Mouse (Mus musculus): ENCODE measurements around the gene Sh3gl1.
A peak's percentile ranks its signal among the peaks of the same experiment; 100 is the strongest.

The Sh3gl1 gene

DNA sequence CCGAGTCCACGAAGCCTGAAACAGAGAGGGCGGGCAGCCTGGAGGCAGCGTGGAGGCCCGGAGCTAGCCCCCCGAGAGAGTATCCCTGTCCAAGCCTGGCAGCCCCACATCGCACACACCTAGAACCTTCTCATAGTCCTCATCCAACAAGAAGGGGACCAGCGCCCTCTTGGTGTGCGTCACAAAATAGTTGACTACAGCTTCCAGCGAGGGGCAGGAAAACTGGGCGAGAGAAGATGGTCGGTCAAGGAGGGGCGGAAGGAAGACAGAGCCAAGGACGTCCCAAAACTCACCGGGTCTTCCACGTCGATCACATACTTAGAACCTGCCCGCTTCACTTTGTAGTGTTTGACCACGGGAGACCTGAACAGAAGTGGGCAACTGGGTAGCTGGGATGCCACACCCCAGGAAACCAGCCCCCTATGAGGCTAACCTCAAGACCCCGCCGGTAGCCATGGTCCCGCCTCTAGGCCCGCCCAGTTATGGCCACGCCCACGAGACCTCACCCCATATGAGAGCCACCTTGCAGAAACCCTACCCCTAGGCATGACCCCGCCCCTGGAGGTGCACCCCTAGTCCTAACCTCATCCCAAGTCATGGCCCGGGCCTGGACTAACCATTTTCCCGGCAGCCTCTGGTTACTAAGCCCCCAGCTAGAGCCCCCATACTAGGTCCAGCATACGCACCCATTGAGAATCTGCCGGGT lies 36.5 kb downstream of the Sh3gl1 start:
- no peak for DNase-seq (ENCODE audit: low read depth, low spot score)

DNA sequence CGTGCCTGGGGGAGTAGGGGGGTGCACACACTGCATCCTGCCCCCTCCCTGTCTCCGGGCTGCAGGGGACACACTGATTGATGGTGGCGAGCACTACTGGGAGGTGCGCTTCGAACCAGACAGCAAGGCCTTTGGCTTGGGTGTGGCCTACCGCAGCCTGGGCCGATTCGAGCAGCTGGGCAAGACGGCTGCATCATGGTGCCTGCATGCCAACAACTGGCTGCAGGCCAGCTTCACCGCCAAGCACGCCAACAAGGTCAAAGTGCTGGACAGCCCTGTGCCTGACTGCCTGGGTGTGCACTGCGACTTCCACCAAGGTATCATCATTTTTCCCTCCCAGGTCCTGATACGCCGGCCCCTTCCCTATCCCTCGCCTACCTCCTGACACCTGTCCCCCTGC lies 40.4 kb downstream of the Sh3gl1 start:
- DNase-seq (ENCODE audit: low read depth, low spot score), result no peak

DNA sequence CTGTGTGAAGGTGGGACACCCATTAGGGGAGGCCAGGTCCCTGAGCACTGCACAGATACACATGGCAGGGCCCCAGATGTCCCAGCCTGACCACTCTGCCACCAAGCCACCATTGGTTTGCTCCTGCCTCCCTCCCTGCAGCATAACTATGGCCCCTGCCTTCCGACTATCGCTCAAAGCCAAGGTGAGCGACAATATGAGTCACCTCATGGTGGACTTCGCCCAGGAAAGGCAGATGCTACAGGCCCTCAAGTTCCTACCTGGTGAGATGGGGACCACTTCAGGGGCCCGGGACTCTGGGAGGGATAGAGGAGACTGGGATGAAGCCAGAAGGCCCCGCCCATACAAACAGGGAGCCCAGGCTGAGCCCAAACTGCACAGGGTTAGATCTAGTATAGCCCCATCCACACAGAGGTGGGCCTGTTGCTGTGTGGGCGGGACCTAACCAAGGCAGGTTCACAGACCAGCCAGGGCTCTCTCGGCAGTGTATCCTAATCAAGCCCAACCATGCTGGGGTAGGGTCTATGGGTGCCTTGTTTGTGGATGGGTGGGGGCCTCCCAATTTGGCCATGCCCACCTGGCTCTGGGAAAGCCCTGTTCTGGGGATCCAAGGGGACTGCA lies 46.0 kb downstream of the Sh3gl1 start:
- DNase-seq (ENCODE audit: low read depth, low spot score), result no peak

DNA sequence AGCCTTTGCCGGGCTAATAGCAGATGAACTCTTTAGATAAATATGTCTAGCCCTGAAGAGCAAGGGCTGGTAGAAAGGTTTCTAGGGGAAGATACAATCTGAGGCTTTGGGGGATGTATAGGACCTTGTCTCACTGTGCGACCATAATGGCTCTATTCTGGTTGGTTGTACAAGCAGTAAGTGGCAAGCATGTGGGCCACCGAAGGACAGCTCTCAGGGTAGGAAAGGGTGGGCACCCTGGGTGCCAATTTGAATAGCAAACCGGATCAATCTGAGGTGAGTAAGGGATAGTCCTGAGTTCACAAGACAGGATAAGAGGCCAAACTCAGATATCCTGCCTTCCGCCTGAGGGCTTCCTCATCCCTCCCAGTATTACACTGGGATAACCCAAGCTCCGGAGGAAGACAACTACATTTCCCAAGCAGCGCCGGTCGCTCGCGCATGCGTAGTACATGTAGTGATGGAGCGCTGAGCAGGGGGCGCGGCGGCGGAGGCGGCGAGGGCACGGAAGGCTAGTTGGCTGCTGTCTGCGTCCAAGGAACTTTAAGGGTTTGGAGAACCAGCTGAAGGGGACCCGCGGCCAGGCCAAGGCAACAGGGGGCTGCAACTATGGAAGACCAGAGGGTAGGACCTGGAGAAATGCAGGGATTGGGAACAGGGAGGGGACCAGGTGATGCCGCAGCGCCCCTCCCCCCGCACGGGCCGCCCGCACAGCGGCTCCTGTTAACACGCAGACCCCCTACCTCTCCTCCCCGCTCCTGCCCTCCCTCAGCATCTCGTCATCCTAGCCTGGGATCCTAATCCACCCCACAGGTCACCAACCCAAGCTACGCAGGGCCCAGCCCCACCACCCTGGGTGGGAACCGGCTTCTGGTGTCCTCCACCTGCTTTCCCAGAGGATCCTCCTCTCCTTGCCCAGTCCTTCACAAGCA lies 50.1 kb downstream of the Sh3gl1 start, which contains the start of gene Fsd1:
Gene Fsd1, plus strand, starts transcription at position 480 of the 932 bp plus-strand sequence.
- DNase-seq (ENCODE audit: low read depth, low spot score), result no peak

DNA sequence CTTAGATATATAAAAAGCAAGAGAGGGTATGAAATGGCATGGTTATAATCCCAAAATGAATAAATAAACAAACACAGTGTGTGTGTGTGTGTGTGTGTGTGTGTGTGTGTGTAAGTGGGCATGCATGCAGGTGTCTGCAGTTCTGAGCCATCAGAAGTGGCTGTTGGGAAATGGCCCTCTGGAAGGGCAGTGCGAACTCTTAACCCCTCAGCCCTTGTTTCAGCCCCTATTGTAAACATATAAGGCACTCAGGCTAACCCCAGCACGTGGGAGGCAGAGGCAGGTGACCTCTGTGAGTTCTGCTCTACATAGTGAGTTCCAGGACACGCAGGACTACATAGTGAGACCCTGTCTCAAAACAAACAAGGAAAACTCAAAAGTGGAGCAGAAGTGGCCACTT lies 59.1 kb downstream of the Sh3gl1 start:
- no peak for DNase-seq (ENCODE audit: low read depth, low spot score)

DNA sequence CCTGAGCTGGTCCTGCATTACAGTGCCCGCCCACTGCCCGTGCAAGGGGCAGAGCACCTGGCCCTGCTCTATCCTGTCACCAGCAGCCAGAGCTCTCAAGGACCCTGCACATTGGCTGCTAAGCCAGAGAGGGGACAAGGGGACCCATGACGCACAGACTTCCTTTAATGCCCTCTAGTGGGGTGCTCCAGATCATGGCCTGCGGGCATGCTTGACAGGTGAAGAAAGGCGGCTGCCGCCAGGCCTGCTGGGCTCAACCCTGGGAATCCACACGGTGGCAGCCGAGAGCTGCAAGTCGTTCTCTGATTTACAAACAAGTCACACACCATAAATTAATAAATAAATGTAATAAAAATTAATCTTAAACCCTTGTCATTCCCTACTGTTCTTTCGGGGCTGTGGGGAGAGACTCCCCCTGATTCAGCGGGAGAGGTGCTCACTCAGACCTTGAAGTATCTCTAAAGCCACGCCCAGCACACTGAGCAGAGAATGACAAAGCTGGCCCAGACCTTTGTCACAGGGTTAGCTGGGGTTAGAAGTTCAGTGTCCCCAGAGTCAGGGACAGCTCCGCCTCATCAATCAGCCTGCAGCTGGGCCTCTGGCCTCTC lies 60.1 kb downstream of the Sh3gl1 start:
- peak; percentile 86 for DNase-seq (ENCODE audit: low read depth, low spot score)

DNA sequence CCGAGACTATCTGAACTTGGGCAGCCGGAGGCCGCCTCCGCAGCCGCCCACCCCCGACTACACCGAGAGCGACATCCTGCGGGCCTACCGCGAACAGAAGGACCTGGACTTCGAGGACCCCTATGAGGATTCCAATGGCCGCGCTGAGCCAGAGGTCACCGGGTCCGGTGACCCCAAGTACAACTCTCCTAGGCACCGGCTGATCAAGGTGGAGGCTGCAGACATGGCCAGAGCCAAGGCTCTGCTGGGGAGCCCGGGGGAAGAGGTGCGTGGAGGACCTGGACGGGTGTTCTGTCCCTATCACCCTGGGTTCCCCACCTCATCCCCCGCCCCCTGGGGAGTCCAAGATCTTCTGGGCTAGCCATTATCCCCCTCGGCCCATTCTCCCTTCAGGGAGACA lies 65.0 kb downstream of the Sh3gl1 start:
- no peak for DNase-seq (ENCODE audit: low read depth, low spot score)

DNA sequence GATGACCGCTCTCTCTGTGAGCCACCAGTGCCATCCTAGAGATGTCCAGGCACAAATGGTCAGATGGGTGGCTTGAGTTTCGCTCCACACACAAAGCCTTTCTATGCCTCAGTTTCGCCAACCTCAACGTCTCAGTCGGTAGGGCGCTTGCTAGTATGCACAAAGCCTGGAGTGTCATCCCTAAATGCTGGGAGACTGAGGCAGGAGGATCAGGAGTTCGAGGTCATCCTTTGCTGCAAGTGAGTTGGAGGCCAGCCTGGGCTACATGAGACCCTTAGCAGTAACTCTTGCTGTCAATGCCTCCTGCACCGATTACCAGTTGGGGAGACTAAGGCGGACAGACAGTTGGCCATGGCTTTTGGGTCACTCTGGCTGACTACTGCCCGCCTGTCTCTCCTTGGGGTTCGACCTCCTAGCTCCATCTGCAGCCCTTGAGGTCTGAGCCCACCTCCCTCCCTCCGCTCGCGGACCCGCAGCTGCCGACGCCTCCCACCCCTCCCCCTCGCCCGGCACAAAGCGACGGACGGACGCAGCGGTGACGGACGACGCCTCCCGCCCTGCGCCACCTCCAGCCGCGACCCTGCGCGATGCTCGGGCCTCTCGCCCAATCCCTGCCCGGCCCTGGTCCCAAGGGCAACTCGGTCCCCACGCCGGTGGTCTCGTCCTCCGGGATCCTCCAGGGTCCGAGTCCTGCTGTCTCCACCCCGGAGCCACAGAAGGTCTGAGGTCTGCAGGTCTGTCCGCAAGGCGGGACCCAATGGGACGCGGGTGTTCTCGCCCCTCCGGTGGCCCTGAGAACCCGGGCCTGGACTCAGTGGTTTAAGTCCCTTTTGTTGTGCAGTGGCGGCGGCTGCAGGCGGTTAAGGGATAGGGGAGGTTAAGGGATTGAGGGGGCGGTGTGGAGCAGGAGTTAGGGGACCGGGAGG lies 66.2 kb downstream of the Sh3gl1 start, which contains the start of gene Shd:
Gene Shd, plus strand, starts transcription at position 502 of the 926 bp plus-strand sequence.
- DNase-seq (ENCODE audit: low read depth, low spot score), result no peak

DNA sequence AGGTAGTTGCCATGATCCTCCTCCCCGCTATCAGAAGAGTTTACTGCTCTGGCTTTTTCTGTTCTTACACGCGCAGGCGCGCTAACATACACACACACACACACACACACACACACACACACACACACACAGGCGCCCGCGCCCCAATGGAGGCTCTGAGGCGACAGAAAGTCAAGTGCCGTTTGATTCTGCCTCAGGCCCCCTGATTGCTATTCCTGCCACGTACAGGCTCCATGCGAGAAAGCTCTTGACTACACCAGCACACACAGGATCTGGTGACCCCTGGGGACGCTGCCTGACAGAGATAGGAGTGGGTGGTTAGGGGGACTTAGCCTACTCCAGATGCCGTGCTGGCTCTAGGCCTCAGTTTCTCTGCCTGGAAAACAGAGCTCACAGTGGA lies 66.9 kb downstream of the Sh3gl1 start:
- no peak for DNase-seq (ENCODE audit: low read depth, low spot score)

DNA sequence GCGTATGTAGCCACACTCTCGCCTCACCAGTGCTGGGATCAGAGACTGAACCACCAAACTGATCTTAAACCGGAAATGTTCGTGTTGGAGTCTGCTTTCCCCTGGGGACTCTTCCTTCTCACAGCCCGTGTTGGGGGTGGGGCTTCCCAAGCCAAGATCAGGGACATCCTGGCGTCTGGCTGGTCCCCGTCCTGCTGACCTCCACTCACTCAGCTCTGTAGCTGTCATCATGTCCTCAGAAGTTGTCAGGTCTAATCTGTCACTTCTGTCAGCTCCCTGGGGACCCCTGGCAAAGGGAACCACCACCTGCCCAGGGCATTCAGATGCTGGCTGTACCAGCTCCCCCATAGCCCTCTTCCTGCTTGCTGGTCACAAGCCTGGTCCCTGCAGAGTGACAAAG lies 68.2 kb downstream of the Sh3gl1 start:
- DNase-seq (ENCODE audit: low read depth, low spot score), result no peak

DNA sequence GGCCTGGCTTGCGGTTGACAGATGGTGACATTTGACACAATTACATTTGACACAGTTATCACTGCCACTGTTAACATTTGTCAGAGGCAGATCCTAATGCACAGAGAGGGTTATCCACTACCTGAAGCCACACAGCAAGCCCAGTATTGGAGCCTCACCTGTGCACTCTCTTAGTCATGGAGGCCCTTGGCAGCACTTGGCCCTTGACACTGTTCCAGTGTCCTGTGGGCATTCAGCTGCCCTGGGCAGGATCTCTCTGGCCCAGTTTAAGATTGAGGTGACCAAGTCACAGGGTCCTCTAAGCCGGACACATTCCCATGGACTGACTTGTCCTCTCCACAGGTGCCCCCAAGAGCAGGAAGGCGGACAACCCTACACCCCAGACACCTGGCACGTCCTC lies 69.2 kb downstream of the Sh3gl1 start:
- DNase-seq (ENCODE audit: low read depth, low spot score), result no peak

All from A20 (cell line).